Mouse (Mus musculus): Measurements from ENCODE around the gene Pygo1.

The Pygo1 gene

GRCm38 (mm10) chr9:72925935-72926258 is 452 bp downstream of the Pygo1 start:
- in situ Hi-C loops (cut with MboI; ENCODE audit: unreplicated experiment in 2 of 2): loop anchor here in 1 of 2 experiments (25.0 kb wide), 2 partner anchors 1061 to 1114 kb away; no protein-coding TSS in a partner anchor

DNA sequence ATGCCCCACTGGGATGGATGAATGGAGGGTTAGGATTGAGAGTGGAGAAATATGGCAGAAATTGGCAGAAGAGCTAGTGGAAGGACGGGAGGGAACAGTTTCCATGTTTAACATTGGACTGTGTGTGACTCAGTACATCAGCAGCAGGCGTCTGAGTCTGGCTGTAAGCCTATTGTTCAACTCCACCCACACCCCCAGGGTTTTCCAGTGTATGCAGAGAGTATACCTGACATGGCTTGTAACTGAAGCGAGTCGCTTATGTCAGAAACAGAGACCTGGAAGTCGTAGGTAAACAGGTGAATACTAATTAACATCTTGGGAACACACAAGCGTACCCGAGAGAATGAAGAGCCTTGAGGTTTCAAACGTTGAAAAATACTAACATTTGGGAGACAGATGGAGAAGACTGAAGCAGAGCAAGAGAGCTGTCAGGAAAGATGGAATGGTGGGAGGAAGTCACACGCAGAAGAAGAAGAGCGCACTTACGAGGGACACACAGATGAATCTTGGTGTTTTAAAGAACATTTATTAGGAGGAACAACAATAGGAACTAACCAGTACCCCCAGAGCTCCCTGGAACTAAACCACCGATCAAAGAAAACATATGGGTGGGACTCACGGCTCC is 5.8 kb downstream of the Pygo1 start:
- in situ Hi-C loops (cut with MboI; ENCODE audit: unreplicated experiment in 2 of 2): loop anchor here in 1 of 2 experiments (25.0 kb wide), 2 partner anchors 1056 to 1119 kb away; no protein-coding TSS in a partner anchor

DNA sequence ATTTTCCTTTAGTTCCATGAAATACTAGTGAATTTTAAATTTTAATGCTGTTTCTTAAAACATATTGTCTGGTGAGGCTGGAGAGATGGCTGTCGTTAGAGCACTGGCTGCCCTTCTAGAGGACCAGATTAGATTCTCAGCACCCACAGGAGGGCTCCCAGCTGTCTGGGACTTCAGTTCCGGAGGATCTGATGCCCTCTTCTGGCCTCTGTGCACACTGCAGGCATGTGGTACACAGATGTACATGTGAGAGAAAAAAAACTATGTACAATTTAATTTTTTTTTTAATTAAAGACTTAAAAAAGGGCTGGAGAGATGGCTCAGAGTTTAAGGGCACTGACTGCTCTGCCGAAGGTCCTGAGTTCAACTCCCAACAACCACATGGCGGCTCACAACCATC is 9.9 kb downstream of the Pygo1 start:
- in situ Hi-C loops (cut with MboI; ENCODE audit: unreplicated experiment in 2 of 2): loop anchor here in 1 of 2 experiments (25.0 kb wide), 2 partner anchors 1052 to 1123 kb away; no protein-coding TSS in a partner anchor

DNA sequence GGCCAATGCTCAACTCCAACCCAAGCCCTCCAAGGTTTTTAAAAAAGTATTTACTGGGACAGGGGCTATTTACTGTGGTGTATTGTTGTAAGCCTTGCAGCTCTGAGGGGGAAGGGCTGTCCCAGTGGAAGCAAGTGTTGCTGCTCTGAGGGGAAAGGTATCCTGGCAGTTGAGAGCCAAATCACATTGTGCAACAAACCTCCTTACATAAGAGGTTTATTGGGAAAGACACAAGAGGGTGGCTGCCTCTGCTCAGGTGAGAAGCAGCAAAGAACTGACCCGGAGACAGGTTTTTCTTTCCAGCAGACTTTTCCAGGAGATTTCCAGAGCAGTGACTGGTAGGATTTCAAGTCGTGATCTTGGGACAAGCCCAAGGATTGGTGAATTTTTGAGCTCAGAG is 10.9 kb downstream of the Pygo1 start:
- in situ Hi-C loops (cut with MboI; ENCODE audit: unreplicated experiment in 2 of 2): loop anchor here in 1 of 2 experiments (25.0 kb wide), 2 partner anchors 1051 to 1124 kb away; no protein-coding TSS in a partner anchor

- in situ Hi-C loops (cut with MboI; ENCODE audit: unreplicated experiment in 2 of 2): loop anchor here in 1 of 2 experiments (25.0 kb wide), 2 partner anchors 1044 to 1131 kb away; no protein-coding TSS in a partner anchor
Observed at GRCm38 (mm10) chr9:72943424-72943823, 18.0 kb downstream of the Pygo1 start.

GRCm38 (mm10) chr9:72944286-72944685 is 18.8 kb downstream of the Pygo1 start:
- in situ Hi-C loops (cut with MboI; ENCODE audit: unreplicated experiment in 2 of 2): loop anchor here in 1 of 2 experiments (25.0 kb wide), 2 partner anchors 1043 to 1132 kb away; no protein-coding TSS in a partner anchor

GRCm38 (mm10) chr9:72947010-72947409 is 21.6 kb downstream of the Pygo1 start:
- in situ Hi-C loops (cut with MboI; ENCODE audit: unreplicated experiment in 2 of 2): loop anchor here in 1 of 2 experiments (25.0 kb wide), 2 partner anchors 1040 to 1135 kb away; no protein-coding TSS in a partner anchor

DNA sequence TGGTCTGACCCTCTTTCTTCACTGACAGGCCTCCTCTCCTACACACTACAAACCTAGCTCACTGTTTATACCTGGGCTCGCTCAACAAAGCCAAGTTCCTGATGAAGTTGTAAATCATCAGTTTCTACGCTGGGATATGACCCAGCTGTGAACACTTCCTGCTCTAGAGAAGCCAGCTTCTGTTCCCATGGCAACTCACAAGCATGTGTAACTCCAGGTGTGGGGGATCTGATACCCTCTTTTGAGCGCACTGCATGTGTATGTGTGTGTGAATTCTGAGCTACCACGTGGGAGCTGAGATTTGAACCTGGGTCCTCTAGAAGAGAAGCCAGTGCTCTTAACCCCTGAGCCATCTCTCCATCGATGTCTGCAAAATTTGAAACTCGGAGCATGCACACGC is 24.1 kb downstream of the Pygo1 start:
- in situ Hi-C loops (cut with MboI; ENCODE audit: unreplicated experiment in 2 of 2): loop anchor here in 1 of 2 experiments (25.0 kb wide), 2 partner anchors 1038 to 1137 kb away; no protein-coding TSS in a partner anchor

- in situ Hi-C loops (cut with MboI; ENCODE audit: unreplicated experiment in 2 of 2): loop anchor here in 1 of 2 experiments (5.0 kb wide), 1 partner anchor 62 kb away; no protein-coding TSS in a partner anchor
Observed at GRCm38 (mm10) chr9:72954746-72955145, 29.3 kb downstream of the Pygo1 start.

- in situ Hi-C loops (cut with MboI; ENCODE audit: unreplicated experiment in 2 of 2): loop anchor here in 1 of 2 experiments (5.0 kb wide), 1 partner anchor 63 kb away; no protein-coding TSS in a partner anchor
Observed at GRCm38 (mm10) chr9:72955546-72955945, 30.1 kb downstream of the Pygo1 start.

GRCm38 (mm10) chr9:72958521-72959450 is 33.3 kb downstream of the Pygo1 start, which contains the start of the genes Dyx1c1 and Gm44503:
TSS of gene Dyx1c1 (plus strand) at chr9:72958785.
TSS of gene Gm44503 (plus strand) at chr9:72958852.
- in situ Hi-C loops (cut with MboI; ENCODE audit: unreplicated experiment in 2 of 2): loop anchor here in 1 of 2 experiments (5.0 kb wide), 1 partner anchor 66 kb away; no protein-coding TSS in a partner anchor

DNA sequence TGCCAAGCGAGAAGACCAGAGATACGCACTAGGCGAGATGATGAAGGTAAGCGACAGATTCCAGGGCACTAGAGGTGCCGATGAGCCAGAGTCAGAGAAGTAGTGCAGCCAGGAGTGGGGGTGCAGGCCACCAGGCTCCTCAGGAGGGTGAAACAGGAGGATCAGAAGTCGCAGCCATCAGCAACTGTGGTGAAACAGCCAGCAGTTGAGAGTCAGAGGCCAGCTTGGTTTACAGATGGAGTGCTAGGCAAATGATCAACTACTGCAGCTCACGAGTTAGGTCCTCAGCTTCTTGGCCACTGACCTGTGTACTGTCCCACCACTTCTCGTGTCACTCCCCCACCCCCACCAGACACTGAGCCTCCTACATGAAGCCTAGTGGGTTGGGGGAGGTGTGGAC is 35.9 kb downstream of the Pygo1 start:
- in situ Hi-C loops (cut with MboI; ENCODE audit: unreplicated experiment in 2 of 2): loop anchor here (5.0 kb wide), 1 partner anchor 131 kb away; no protein-coding TSS in a partner anchor

DNA sequence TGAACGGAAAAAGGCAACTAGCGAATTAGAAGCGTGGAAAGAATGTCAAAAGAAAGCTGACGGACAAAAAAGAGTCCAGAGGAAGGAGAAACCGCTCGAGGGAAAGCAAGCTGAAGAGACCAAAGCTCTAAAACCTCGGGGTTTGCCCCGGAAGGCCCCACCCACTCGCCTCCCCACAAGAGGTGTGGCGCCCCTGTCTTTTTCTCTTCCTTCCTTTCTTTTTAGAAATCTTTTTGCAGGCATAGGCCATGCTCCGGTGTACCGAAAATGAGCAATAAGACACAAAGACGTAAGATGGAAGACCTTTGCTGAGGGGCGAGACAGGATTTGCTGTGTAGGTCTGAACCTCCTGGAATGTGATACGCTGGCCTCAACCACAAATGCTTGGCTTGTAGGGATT is 36.5 kb downstream of the Pygo1 start:
- in situ Hi-C loops (cut with MboI; ENCODE audit: unreplicated experiment in 2 of 2): loop anchor here (5.0 kb wide), 1 partner anchor 130 kb away; no protein-coding TSS in a partner anchor

- in situ Hi-C loops (cut with MboI; ENCODE audit: unreplicated experiment in 2 of 2): no loop called here
Observed at GRCm38 (mm10) chr9:72968349-72969061, 43.1 kb downstream of the Pygo1 start.

DNA sequence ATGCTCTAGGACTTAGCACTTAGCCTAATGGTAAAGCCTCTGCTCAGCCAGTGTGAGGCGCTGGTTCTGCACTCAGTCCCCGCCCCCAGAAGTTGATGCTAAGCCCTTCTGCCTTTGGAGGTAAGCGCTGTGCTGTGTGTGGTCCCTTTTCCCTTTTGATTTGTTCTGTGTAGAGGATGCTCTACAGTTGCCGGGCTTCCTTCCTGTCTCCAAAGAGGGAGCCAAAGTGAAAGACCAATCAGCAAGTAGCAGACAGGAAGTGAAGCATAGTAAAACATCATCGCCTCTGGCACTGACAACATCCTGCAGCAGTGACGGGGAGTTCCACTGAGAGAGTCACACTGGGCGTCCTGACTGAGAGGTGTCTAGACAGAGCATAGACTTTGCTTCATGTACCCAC is 44.4 kb downstream of the Pygo1 start:
- in situ Hi-C loops (cut with MboI; ENCODE audit: unreplicated experiment in 2 of 2): no loop called here

GRCm38 (mm10) chr9:72972435-72972834 is 47.0 kb downstream of the Pygo1 start:
- in situ Hi-C loops (cut with MboI; ENCODE audit: unreplicated experiment in 2 of 2): no loop called here

DNA sequence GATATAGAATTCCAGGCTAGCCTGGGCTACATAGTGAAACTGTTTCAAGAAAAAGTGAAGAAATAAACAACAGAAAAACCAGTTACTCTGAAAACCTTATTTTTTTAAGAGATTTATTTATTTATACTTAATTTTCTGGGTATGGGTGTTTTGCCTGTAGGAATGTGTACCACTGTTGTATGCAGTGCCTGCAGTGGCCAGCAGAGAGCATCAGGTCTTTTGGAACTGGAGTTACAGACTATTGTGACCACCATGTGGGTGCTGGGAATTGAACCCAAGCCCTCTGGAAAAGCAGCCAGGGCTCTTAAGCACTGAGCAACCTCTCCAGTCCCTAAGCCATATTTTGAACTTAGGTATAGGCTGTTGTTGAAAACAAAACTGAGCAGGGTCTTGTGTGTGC is 47.5 kb downstream of the Pygo1 start:
- in situ Hi-C loops (cut with MboI; ENCODE audit: unreplicated experiment in 2 of 2): no loop called here

GRCm38 (mm10) chr9:72974734-72975133 is 49.3 kb downstream of the Pygo1 start:
- in situ Hi-C loops (cut with MboI; ENCODE audit: unreplicated experiment in 2 of 2): no loop called here

- in situ Hi-C loops (cut with MboI; ENCODE audit: unreplicated experiment in 2 of 2): no loop called here
Observed at GRCm38 (mm10) chr9:72975242-72975641, 49.8 kb downstream of the Pygo1 start.

GRCm38 (mm10) chr9:72983066-72983465 is 57.6 kb downstream of the Pygo1 start:
- in situ Hi-C loops (cut with MboI; ENCODE audit: unreplicated experiment in 2 of 2): no loop called here

Data from v-Abl transformed pro-B cells (cell line).